Mouse (Mus musculus) forebrain, embryonic 10.5 days (tissue): Measurements from ENCODE around the gene Gata2. TPM values are rescaled to one million over a fixed set of nuclear protein-coding genes. Genes with fewer than 3 reads are reported as not detected.
A peak's percentile ranks its signal among the peaks of the same experiment; 100 is the strongest.

Experiments
- DNase-seq: peaks from one replicate; pipeline ENCODE4 v3.0.0-alpha.2; 2017; ENCODE audit warnings: low spot score; ENCODE audit errors: extremely low spot score
- H3K27ac ChIP-seq: fragments of 300-500 bp; sonication (generic); 2 replicates; pipeline ENCODE4 v1.5.1; 2016; ENCODE audit warnings: mild to moderate bottlenecking
- H3K27me3 ChIP-seq: fragments of 300-500 bp; sonication (generic); 2 replicates; pipeline ENCODE4 v1.6.1; 2016; ENCODE audit warnings: mild to moderate bottlenecking; ENCODE audit not compliant: poor library complexity, severe bottlenecking
- H3K36me3 ChIP-seq: fragments of 300-500 bp; sonication (generic); replicated peaks from 2 replicates; pipeline ENCODE4 v1.6.1; 2016; ENCODE audit warnings: mild to moderate bottlenecking, moderate library complexity
- H3K4me1 ChIP-seq: fragments of 300-500 bp; sonication (generic); 2 replicates; pipeline ENCODE4 v1.6.1; 2016
- H3K4me3 ChIP-seq: fragments of 300-500 bp; sonication (generic); 2 replicates; pipeline ENCODE4 v1.5.1; 2016; ENCODE audit warnings: mild to moderate bottlenecking, moderate library complexity
- H3K9me3 ChIP-seq: fragments of 300-500 bp; sonication (generic); 2 replicates; pipeline ENCODE4 v1.6.1; 2016; ENCODE audit warnings: mild to moderate bottlenecking, moderate library complexity
- WGBS: fragments of 180-500 bp; shearing (Covaris S2); methylation state at CpG from one replicate; pipeline ENCODE4 v1.1.7; 2016; 5-methylcytosine and 5-hydroxymethylcytosine counted together
- polyA plus RNA-seq: library from polyadenylated mRNA; unstranded; fragments of >200 nt; fragmentation: Nextera tagmentation; extraction: Ambion mirVana; gene quantifications from 2 replicates; pipeline ENCODE4 v1.2.1, GENCODE M21; 2016

Gata2 gene
- polyA plus RNA-seq, 1 experiment from 2014 or later: 19.6 TPM

DNA sequence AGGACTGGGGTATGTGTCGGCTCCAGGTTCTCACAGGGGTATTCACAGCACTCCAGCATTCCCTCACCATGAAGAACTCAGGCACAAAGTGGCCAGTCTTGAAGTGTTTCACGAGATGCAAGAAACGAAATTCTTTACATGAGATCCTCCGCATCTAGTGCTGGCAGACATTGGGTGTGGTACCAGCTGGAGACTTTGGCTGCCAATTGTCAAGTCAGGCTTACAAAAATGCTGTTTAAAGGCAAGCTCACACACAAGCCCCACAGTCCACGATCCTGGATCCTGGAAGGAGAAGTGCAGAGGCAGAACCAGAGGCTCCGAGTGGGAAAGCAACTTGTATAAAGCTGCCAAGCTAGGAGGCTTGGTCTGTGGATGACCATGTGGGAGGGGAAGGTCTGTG, 5.5 kb upstream of the Gata2 start:
- no peaks in the 10 kb centered on the region for H3K9me3 ChIP-seq
- no peak overlapping the region for H3K27ac ChIP-seq
- no peak for DNase-seq
- H3K4me1 ChIP-seq: peaks cover 23% of the 10 kb centered on the region
- no peak overlapping the region for H3K4me3 ChIP-seq
- H3K36me3 ChIP-seq: no peaks in the 10 kb centered on the region
- H3K27me3 ChIP-seq: peaks cover 76% of the 10 kb centered on the region
- 81% methylated on average over 6 of the region's 6 CpGs for WGBS

DNA sequence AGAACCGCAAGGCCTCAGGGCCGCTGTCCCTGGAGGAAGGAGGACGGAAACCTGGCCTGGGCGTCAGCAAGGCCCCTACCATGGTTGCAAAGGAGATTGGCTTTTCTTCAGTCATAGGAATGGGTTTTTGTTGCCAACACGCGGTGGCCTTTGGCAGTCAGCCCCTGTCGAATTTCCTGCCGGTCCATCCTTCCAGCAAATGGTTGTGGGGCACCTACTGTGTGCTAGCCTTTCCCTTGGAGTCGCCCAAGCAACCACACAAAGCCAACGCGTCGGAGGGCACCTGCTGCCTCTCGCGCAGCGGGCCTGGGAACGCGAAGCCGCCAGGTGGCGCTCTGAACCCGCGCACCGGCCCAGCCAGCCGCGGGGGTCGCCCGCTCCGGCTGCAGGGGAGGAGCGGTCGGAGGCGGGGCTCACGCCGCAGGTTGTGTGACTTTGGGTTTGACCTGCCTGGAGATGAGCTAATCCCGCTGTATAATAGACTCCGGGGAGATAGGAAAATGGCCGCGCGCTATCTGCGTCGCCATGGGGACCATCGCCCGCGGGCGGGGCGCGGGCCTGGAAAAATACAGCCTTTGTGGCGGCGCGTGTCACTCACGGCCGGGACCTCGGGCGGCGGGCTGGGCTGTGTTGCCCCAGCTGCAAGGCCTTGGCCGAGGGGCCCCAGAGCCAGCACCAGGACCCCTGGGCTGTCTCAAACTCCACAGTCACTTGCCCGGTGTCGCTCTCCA, 4.2 kb upstream of the Gata2 start:
- WGBS: 1% methylated on average over 56 of the region's 56 CpGs
- peak overlapping the region; percentile 56 for H3K4me3 ChIP-seq
- peaks cover 90% of the 10 kb centered on the region for H3K27me3 ChIP-seq
- no peaks in the 10 kb centered on the region for H3K9me3 ChIP-seq
- peaks cover 35% of the 10 kb centered on the region for H3K4me1 ChIP-seq
- H3K27ac ChIP-seq: peak overlapping the region; percentile 54
- H3K36me3 ChIP-seq: no peaks in the 10 kb centered on the region
- peak; percentile 82 for DNase-seq

DNA sequence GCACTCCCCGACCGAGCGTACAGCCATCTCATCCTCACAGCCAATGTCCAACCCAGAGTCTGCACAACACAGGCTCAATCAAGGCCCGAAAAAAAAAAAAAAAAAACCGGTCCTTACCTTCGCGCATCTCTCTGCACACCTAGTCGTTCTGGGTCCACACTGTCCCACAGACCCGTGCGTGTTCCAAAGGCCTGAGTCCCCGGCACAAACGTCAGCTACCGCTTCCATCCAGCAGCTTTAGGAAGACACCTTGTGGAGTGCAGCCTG, 3.7 kb upstream of the Gata2 start:
- DNase-seq: no peak
- no peaks in the 10 kb centered on the region for H3K36me3 ChIP-seq
- WGBS: 1% methylated on average over 13 of the region's 13 CpGs
- H3K4me3 ChIP-seq: peak overlapping the region; percentile 56
- H3K27ac ChIP-seq: peak overlapping the region; percentile 54; the same call in 1 of the 2 replicates
- no peaks in the 10 kb centered on the region for H3K9me3 ChIP-seq
- peaks cover 95% of the 10 kb centered on the region for H3K27me3 ChIP-seq
- H3K4me1 ChIP-seq: peaks cover 35% of the 10 kb centered on the region

DNA sequence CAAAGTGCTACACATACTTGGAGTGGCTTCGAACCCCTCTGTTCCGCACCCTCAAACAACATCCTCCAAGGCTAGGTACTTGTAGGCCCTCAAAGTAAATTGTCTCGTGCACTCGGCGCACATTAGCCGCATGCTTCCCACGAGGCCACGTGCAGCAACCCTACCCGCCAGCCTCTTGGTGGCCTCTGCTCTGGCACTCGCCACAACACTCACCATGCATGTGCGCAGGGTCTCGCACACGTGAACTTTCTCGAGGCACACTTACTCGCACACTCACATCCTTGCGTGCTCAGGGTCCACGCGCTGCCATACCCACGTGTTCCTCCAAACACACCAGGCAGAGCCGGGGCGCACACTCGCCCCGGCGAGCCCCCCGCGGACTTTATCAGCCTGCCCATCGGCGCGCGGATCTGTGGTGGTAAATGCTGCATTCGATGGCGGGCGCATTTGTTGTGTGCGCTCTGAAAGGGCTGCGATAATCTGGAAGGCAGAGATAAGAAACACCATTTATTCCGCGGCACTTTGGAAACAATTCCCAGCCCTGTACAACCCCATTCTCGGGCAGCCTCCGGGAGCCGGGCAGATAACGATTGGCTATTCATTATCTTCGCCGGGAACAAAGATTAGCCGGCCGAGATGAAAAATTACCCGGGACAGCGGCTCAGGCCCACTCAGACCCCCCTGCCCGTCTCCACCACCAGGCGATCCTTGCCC, 3.2 kb upstream of the Gata2 start:
- 2% methylated on average over 49 of the region's 49 CpGs for WGBS
- Histone ChIP-seq H3K27me3 (peaks cover 100% of the 10 kb centered on the region), H3K27ac (no peak overlapping the region), H3K36me3 (no peaks in the 10 kb centered on the region), H3K4me1 (peaks cover 35% of the 10 kb centered on the region), H3K9me3 (no peaks in the 10 kb centered on the region), H3K4me3 (peak overlapping the region; percentile 56)
- peak; percentile 57 for DNase-seq

DNA sequence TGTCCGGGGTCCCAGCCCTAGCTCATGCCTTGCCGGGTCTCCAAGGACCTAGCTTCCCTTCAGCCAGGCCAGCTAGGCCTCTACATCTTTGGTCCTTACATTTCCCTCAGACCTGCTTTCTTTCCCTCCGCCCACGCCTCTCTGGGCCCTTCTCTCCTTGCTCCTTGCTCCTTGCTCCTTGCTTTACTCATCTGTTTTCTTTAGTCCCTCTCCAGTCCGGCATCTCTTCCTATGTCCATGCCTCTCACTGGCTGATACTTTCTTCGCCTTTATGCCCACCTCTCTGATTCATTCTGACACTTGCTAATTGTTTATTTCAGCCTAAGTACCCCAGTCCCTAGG, 2.7 kb upstream of the Gata2 start:
- H3K27ac ChIP-seq: no peak overlapping the region
- peaks cover 100% of the 10 kb centered on the region for H3K27me3 ChIP-seq
- H3K4me3 ChIP-seq: peak overlapping the region; percentile 56; the same call in 1 of the 2 replicates
- H3K9me3 ChIP-seq: no peaks in the 10 kb centered on the region
- H3K4me1 ChIP-seq: peaks cover 36% of the 10 kb centered on the region
- WGBS: 6% methylated on average over 6 of the region's 6 CpGs
- DNase-seq: peak; percentile 41
- H3K36me3 ChIP-seq: no peaks in the 10 kb centered on the region

DNA sequence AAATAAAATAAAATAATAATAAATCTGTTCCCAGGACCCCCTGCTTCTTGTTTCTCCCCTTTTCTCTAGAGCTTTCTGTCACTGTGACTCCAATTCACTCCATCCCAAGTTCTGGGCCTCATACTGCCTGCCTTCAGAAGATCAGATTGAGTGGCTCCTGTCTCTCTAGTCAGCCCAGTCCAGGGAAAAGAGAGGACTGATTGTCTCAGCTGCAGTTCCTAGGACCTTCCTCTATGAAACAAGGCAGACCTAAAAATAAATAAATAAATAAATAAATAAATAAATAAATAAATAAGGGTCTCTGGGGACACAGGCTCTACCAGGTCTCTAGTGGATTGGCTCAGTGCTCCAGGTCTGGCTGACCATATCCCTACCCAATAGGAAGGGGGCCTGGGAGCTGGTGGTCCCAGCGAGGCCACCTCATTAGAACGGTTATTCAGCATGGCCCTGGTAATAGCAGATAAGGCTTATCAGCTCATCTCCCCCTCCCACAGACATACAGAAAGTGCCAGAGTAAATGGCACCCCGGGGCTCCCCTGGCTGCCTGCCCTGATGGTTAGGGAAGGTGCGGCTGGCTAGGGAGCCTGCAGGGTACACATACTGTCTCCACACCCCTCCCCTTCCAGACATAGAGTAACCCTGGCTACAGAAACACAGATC, 2.1 kb upstream of the Gata2 start:
- Histone ChIP-seq H3K4me1 (peaks cover 41% of the 10 kb centered on the region), H3K9me3 (no peaks in the 10 kb centered on the region), H3K27ac (no peak overlapping the region), H3K36me3 (no peaks in the 10 kb centered on the region), H3K27me3 (peaks cover 100% of the 10 kb centered on the region), H3K4me3 (no peak overlapping the region)
- no peak for DNase-seq
- WGBS: 12% methylated on average over 4 of the region's 4 CpGs

DNA sequence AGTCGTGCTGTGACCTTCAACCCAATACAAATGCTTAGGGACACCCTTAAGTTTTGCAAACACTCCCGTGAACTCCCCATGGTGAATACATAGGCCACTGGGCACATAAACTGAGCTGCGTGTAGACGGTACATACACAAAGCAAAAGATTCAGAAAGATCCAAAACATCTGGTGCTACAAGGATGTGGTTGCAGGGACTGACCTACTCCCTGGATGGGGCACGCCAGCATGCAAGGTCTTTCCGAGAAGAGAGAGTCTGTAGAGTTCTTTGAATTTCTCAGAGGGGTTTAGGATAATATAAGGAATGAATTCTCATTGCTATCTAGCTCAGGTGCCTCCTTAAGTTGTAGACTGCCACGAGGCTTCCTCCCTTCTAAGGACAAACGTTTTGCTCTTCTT, 935 bp upstream of the Gata2 start:
- Histone ChIP-seq H3K36me3 (no peaks in the 10 kb centered on the region), H3K9me3 (no peaks in the 10 kb centered on the region), H3K4me1 (peaks cover 53% of the 10 kb centered on the region), H3K27ac (no peak overlapping the region), H3K4me3 (no peak overlapping the region), H3K27me3 (peaks cover 100% of the 10 kb centered on the region)
- 5% methylated on average over 8 of the region's 8 CpGs for WGBS
- no peak for DNase-seq

DNA sequence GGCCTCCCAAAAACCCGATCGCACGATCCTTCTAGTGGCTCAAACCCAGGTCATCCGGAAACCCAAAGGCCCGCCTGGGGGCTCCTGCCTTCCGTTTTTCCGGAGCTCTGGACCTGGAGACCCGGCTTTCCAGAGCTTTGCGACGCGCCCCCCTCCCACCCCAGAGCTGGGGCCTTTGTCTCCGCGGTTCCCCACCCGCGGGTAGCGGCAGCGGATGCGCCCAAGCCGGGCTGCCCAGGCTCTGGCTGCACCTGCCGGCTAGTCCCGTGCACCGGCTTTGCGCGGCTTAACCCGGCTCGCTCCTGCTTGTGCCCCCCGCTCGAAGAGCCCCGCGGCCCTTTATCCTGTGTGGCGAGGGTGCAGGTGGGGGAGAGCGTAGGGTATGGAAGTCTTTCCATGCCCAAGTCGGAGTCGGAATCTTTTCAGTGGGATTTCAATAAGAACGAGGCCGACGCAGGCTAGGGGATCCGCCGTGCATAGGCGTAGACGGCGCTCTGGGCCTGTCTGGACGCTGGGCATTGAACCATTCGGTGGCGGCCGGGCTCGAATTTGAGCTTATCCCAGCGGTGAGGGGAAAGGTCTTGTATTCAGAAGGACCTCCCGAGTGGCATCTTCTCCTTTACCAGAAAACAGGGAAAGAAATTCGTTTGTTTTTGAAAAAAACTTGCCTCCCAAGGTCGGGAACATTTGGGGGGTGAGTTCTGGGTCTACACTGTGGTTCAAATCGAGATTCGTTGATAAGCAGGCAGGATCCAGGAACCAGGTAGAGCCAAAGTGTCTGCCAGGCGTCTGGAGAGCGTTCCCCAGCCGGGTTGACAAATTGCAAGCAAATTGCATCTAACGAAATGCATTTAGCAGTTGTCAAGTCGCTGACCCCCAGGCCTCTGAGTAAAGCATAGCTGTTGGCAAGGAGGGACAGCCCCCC, 624 bp downstream of the Gata2 start:
- Histone ChIP-seq H3K27me3 (peaks cover 100% of the 10 kb centered on the region), H3K4me3 (peak overlapping the region; percentile 48), H3K27ac (peak overlapping the region; percentile 48; the same call in 1 of the 2 replicates), H3K4me1 (peaks cover 64% of the 10 kb centered on the region), H3K9me3 (no peaks in the 10 kb centered on the region), H3K36me3 (no peaks in the 10 kb centered on the region)
- peak; percentile 63 for DNase-seq
- WGBS: under 1% methylated on average over 58 of the region's 58 CpGs

DNA sequence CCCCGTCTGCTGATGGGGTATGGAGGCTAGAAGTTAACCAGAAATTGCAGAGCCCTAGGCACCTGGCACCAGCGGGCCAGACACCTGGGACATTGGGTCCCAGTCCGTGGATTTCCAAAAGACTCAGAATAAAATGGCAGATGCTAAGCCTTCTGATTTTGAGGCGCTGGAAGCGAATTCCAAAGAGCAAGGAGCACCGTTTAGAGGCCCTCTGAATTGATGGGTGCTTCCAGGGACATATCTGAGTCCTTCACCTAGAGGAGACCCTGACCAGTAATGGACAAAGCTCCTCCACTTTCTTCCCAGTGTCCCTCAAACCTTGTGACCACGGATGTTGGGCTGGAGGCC, 1.3 kb downstream of the Gata2 start:
- H3K36me3 ChIP-seq: no peaks in the 10 kb centered on the region
- 2% methylated on average over 7 of the region's 7 CpGs for WGBS
- no peak for DNase-seq
- no peaks in the 10 kb centered on the region for H3K9me3 ChIP-seq
- H3K27ac ChIP-seq: no peak overlapping the region
- H3K4me1 ChIP-seq: peaks cover 64% of the 10 kb centered on the region
- H3K27me3 ChIP-seq: peaks cover 100% of the 10 kb centered on the region
- no peak overlapping the region for H3K4me3 ChIP-seq

DNA sequence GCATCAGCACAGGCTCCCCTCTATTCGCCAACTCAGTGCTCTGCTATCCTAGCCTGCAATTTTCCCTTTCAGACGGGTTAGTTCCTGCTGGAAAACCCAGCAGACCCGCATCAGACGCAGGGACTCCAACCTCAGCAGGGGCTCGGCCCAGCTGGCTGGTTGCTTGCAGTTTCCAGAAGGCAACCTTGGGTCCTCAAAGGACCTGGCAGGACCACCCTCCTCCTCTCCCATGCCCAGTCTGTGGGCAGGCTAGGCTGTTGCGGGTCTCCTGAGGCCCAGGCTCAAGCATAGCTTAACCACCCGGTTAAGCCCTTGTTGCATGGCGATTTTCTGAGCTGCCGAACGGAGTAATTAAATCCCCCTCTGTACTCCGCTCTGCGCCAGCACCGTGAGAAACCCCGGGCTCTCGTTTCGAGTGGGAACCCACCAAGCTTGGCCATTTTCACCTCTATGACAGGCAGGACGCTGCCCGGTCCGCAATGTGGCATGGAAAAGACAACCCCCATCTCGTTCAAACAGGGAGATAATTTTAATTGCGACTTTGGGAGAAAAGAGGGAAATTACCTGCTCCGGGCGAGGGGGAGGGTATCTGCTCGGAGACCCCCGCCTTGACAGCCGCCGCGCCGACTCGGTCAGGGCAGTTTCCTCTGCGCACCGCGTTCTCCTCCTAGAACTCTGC, 2.5 kb downstream of the Gata2 start:
- Histone ChIP-seq H3K27me3 (peaks cover 100% of the 10 kb centered on the region), H3K27ac (no peak overlapping the region), H3K4me1 (peaks cover 65% of the 10 kb centered on the region), H3K36me3 (no peaks in the 10 kb centered on the region), H3K4me3 (peak overlapping the region; percentile 54), H3K9me3 (no peaks in the 10 kb centered on the region)
- peak; percentile 49 for DNase-seq
- WGBS: 1% methylated on average over 33 of the region's 33 CpGs

DNA sequence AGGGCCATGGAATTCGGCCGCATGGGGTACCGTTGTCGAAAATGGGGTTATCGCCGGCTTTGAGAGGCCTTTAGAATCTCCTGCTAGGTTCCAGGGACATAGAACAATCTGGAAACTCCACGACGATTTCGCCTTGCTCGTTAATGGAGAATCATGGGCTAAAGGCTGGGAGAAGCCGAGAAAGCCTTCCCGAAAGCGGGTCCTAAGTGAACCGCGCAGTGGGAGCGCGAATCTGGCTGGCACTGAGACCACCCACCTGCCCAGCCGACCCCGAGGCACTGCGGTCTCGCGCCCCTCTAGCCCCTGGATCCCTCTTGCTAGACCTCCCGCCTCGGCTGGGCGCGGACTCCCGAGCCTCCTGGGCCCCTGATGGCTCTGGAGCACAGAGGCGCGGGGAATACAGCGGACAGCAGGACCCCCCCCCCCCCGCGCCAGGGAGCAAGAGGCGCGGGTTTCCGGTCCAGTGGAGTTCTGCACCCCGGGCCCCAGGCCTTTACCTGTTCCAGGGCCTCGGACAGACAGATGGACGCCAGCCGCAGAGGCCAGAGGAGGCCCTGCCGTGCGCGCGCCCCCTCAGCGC, 3.1 kb downstream of the Gata2 start:
- H3K27me3 ChIP-seq: peaks cover 100% of the 10 kb centered on the region
- H3K4me1 ChIP-seq: peaks cover 67% of the 10 kb centered on the region
- peak; percentile 50 for DNase-seq
- no peaks in the 10 kb centered on the region for H3K9me3 ChIP-seq
- peak overlapping the region; percentile 40; the same call in 1 of the 2 replicates for H3K27ac ChIP-seq
- H3K36me3 ChIP-seq: no peaks in the 10 kb centered on the region
- H3K4me3 ChIP-seq: peak overlapping the region; percentile 54
- under 1% methylated on average over 44 of the region's 44 CpGs for WGBS
